Mouse (Mus musculus) bone marrow, adult 2 months (tissue): ENCODE measurements at regions not wholly inside any gene's neighbourhood (a gene's known extent, or its start where the extent isn't known, plus 50 kb on each side); places are given as distances from the start of the nearest gene placed in this dataset.

ENCODE experiments used
- CTCF ChIP-seq: fragments of 200-500 bp; IDR thresholded peaks from 2 replicates; pipeline ENCODE4 v1.5.1; 2011; ENCODE audit warnings: low read length, control low read depth; ENCODE audit not compliant: control insufficient read depth, insufficient read depth
- POLR2A ChIP-seq: fragments of 200-500 bp; IDR thresholded peaks from 2 replicates; pipeline ENCODE4 v1.6.1; 2011; ENCODE audit warnings: low read depth, mild to moderate bottlenecking, control low read depth, low read length, borderline replicate concordance; ENCODE audit not compliant: control insufficient read depth

GRCm38 (mm10) chr1:144343299-144343698 is 94.3 kb upstream of the Rgs1 start:
- TF ChIP-seq CTCF, result no peak
- no peak for TF ChIP-seq POLR2A
